Comparison of ENCODE assay signal across 8 mouse cellular contexts in the genomic region with DNA sequence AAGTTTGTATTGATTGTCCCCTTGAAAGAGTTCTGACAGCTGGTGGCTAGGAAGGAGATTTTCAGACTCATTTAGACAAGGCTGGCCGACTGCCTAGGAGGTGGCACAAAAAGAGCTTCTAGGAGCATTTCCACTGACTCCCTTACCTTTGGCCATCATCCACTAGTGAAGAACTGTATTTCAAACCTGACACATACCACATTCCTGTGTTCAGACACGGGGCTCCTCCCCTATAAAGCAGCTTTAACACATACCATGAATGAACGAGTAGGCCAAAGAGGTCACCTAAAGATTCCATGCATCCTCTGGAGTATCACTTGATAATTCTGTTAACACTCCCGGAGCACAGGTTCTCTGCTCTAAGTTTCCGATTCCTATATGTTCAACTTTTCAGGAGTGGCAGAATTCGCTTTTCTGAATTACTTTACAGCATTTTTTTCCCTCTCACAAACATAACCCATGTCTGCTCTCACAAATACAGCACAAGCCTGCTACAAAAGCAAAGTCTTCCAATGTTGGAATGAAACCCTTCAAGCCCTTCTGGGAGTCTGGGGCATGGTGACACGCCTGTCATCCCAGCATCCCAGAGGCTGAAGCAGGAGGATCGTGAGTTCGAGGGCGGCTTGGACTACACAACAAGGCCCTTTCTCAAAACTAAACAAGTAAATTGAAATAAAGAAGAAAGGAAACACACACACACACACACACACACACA. TPM values are rescaled to one million over a fixed set of nuclear protein-coding genes. Genes with fewer than 3 reads are reported as not detected.
DNase-seq lines count a peak whose midpoint lies in the region; ATAC-seq and TF ChIP-seq lines count a peak whose summit lies in the region.

No protein-coding gene starts in this region.

- peak overlapping the region; percentile 70 to 91 for H3K4me3 ChIP-seq in heart, embryonic 14.5 days (ENCODE audit: control insufficient read depth in 1 of 2, insufficient read depth in 1 of 2, low read depth in 1 of 2, low read length in 2 of 2)
- H3K4me3 ChIP-seq in MEL (ENCODE audit: control insufficient read depth in 1 of 2, insufficient read depth in 1 of 2, low read depth in 2 of 2, low read length in 2 of 2), result peak overlapping the region; percentile 73 to 93
- H3K4me3 ChIP-seq in cortical plate, adult 2 months (ENCODE audit: insufficient read depth, low read length), result peak overlapping the region; percentile 88
- peak overlapping the region; percentile 69 for H3K4me3 ChIP-seq in hindbrain, embryonic 12.5 days
- H3K4me3 ChIP-seq in liver, embryonic 15.5 days (replicated peaks), result peak overlapping the region; percentile 75
- H3K4me3 ChIP-seq in stomach, embryonic 16.5 days (replicated peaks; ENCODE audit: low read length), result peak overlapping the region; percentile 73

- TF ChIP-seq CTCF in MEL (IDR thresholded peaks at IDR 0.05 in 2 of 3, conservative IDR thresholded peaks at IDR 0.05 in 1 of 3; ENCODE audit: control insufficient read depth in 1 of 3, insufficient read depth in 1 of 3, low read depth in 2 of 3, low read length in 3 of 3, poor library complexity in 1 of 3, severe bottlenecking in 1 of 3), result no peak
- TF ChIP-seq CTCF in cortical plate, adult 2 months (IDR thresholded peaks at IDR 0.05; ENCODE audit: extremely low read depth, insufficient read depth, low read length), result no peak

- TF ChIP-seq RAD21 in MEL (IDR thresholded peaks at IDR 0.05; ENCODE audit: low read depth, low read length), result no peak

- TF ChIP-seq EP300 in MEL (IDR thresholded peaks at IDR 0.05; ENCODE audit: low read depth in 1 of 2, low read length in 2 of 2), result no peak

- H3K9ac ChIP-seq in heart, embryonic 14.5 days (ENCODE audit: low read length), result peak overlapping the region; percentile 83
- H3K9ac ChIP-seq in MEL (ENCODE audit: control insufficient read depth, low read depth, low read length, poor library complexity, severe bottlenecking), result peak overlapping the region; percentile 82
- peak overlapping the region; percentile 78 for H3K9ac ChIP-seq in hindbrain, embryonic 12.5 days
- H3K9ac ChIP-seq in liver, embryonic 15.5 days, result peak overlapping the region; percentile 61
- peak overlapping the region; percentile 72 for H3K9ac ChIP-seq in stomach, embryonic 16.5 days (ENCODE audit: low read length)

- H3K4me1 ChIP-seq in heart, embryonic 14.5 days (ENCODE audit: control insufficient read depth in 2 of 2, insufficient read depth in 2 of 2, low read length in 2 of 2), result peaks cover 0 to 6% of the 10 kb centered on the region in 2 experiments; a peak in 2 of 4 replicates
- peaks cover 0 to 2% of the 10 kb centered on the region in 2 experiments; a peak in 3 of 4 replicates for H3K4me1 ChIP-seq in MEL (ENCODE audit: control insufficient read depth in 1 of 2, insufficient read depth in 2 of 2, low read length in 2 of 2)
- H3K4me1 ChIP-seq in cortical plate, adult 2 months (ENCODE audit: control insufficient read depth, insufficient read depth, low read length), result no peaks in the 10 kb centered on the region; the same call in 1 of the 2 replicates
- peaks cover 8% of the 10 kb centered on the region for H3K4me1 ChIP-seq in hindbrain, embryonic 12.5 days
- H3K4me1 ChIP-seq in liver, embryonic 15.5 days (replicated peaks), result peaks cover 25% of the 10 kb centered on the region
- H3K4me1 ChIP-seq in stomach, embryonic 16.5 days (ENCODE audit: control insufficient read depth, insufficient read depth, low read length), result peaks cover 6% of the 10 kb centered on the region; the same call in 1 of the 2 replicates

- H3K36me3 ChIP-seq in heart, embryonic 14.5 days (ENCODE audit: control insufficient read depth, insufficient read depth, low read length), result peaks cover 16% of the 10 kb centered on the region
- H3K36me3 ChIP-seq in MEL (ENCODE audit: control insufficient read depth in 1 of 2, insufficient read depth in 2 of 2, low read length in 2 of 2), result peaks cover 1 to 22% of the 10 kb centered on the region in 2 experiments; a peak in 3 of 4 replicates
- H3K36me3 ChIP-seq in hindbrain, embryonic 12.5 days, result peaks cover 8% of the 10 kb centered on the region
- H3K36me3 ChIP-seq in liver, embryonic 15.5 days (replicated peaks), result peaks cover 9% of the 10 kb centered on the region; the same call in 1 of the 2 replicates
- H3K36me3 ChIP-seq in stomach, embryonic 16.5 days (ENCODE audit: control insufficient read depth, insufficient read depth, low read length), result no peaks in the 10 kb centered on the region

- H3K9me3 ChIP-seq in heart, embryonic 14.5 days (ENCODE audit: control insufficient read depth, low read length), result no peaks in the 10 kb centered on the region
- no peaks in the 10 kb centered on the region for H3K9me3 ChIP-seq in MEL (replicated peaks; ENCODE audit: insufficient read depth, low read length)
- H3K9me3 ChIP-seq in hindbrain, embryonic 12.5 days (replicated peaks), result no peaks in the 10 kb centered on the region
- no peaks in the 10 kb centered on the region for H3K9me3 ChIP-seq in liver, embryonic 15.5 days (replicated peaks)
- no peaks in the 10 kb centered on the region for H3K9me3 ChIP-seq in stomach, embryonic 16.5 days (replicated peaks; ENCODE audit: control insufficient read depth, low read length)

- TF ChIP-seq POLR2A in MEL (IDR thresholded peaks at IDR 0.05; ENCODE audit: control insufficient read depth in 1 of 2, insufficient read depth in 1 of 2, low read depth in 1 of 2, low read length in 2 of 2, poor library complexity in 1 of 2), result no peak
- no peak for TF ChIP-seq POLR2A in cortical plate, adult 2 months (IDR thresholded peaks at IDR 0.05; ENCODE audit: extremely low read depth, insufficient read depth, low read length)

- DNase-seq in heart, postnatal 36 days, result no peak
- peak; percentile 29 for DNase-seq in MEL (ENCODE audit: low read depth, low spot score)
- DNase-seq in natural killer cell, adult 2 months (ENCODE audit: low spot score in 2 of 2), result no peak

- intact Hi-C loops in heart, postnatal 36 days (cut with DNase I), result loop anchor here (2.0 kb wide), 2 partner anchors 90 to 128 kb away; no protein-coding TSS in a partner anchor

- peak overlapping the region; percentile 56 to 63; a peak in 3 of 4 replicates for H3K27ac ChIP-seq in heart, embryonic 14.5 days (replicated peaks in 1 of 2; ENCODE audit: control insufficient read depth in 1 of 2, insufficient read depth in 1 of 2, low read depth in 2 of 2, low read length in 2 of 2)
- H3K27ac ChIP-seq in MEL (ENCODE audit: control insufficient read depth, low read depth, low read length), result peak overlapping the region; percentile 36; the same call in 1 of the 2 replicates
- no peak overlapping the region for H3K27ac ChIP-seq in cortical plate, adult 2 months (ENCODE audit: insufficient read depth, low read length)
- H3K27ac ChIP-seq in hindbrain, embryonic 12.5 days, result no peak overlapping the region
- H3K27ac ChIP-seq in liver, embryonic 15.5 days (replicated peaks), result peak overlapping the region; percentile 65
- peak overlapping the region; percentile 62; the same call in 1 of the 2 replicates for H3K27ac ChIP-seq in stomach, embryonic 16.5 days (ENCODE audit: low read length)

- peaks cover 14% of the 10 kb centered on the region for H3K79me2 ChIP-seq in MEL (ENCODE audit: control insufficient read depth, insufficient read depth, low read length, poor library complexity)

- WGBS in heart, embryonic 14.5 days, result 15% methylated on average over 10 of the region's 10 CpGs
- 21% methylated on average over 10 of the region's 10 CpGs for WGBS in hindbrain, embryonic 12.5 days
- 19% methylated on average over 10 of the region's 10 CpGs for WGBS in liver, embryonic 15.5 days (ENCODE audit: insufficient replicate concordance)
- WGBS in stomach, embryonic 16.5 days, result 12% methylated on average over 10 of the region's 10 CpGs

- peak overlapping the region; percentile 77 for H3K4me2 ChIP-seq in heart, embryonic 14.5 days (ENCODE audit: low read length)
- H3K4me2 ChIP-seq in hindbrain, embryonic 12.5 days (replicated peaks), result peak overlapping the region; percentile 67
- peak overlapping the region; percentile 82 for H3K4me2 ChIP-seq in liver, embryonic 15.5 days
- peak overlapping the region; percentile 75 for H3K4me2 ChIP-seq in stomach, embryonic 16.5 days (ENCODE audit: low read depth, low read length)

- ATAC-seq in heart, embryonic 14.5 days (ENCODE audit: insufficient number of reproducible peaks, insufficient read depth, low FRiP score, low read depth), result no peak
- ATAC-seq in hindbrain, embryonic 12.5 days (ENCODE audit: low FRiP score), result peak; percentile 74
- peak; percentile 32 for ATAC-seq in liver, embryonic 15.5 days (ENCODE audit: insufficient read depth)
- ATAC-seq in stomach, embryonic 16.5 days (ENCODE audit: insufficient read depth, low FRiP score), result peak; percentile 33

- H3K27me3 ChIP-seq in heart, embryonic 14.5 days (ENCODE audit: control insufficient read depth, insufficient read depth, low read length), result no peaks in the 10 kb centered on the region
- H3K27me3 ChIP-seq in MEL (ENCODE audit: control insufficient read depth in 1 of 2, insufficient read depth in 2 of 2, low read length in 2 of 2), result no peaks in the 10 kb centered on the region
- H3K27me3 ChIP-seq in hindbrain, embryonic 12.5 days, result no peaks in the 10 kb centered on the region
- no peaks in the 10 kb centered on the region for H3K27me3 ChIP-seq in liver, embryonic 15.5 days
- H3K27me3 ChIP-seq in stomach, embryonic 16.5 days (ENCODE audit: control insufficient read depth, insufficient read depth, low read length), result no peaks in the 10 kb centered on the region

RNA-seq across cellular contexts. Expression of gene Magohb, which starts 0.6 kb away (rescaled TPM):
- 41.7 and 44.8 TPM in 2 replicates for polyA plus RNA-seq in heart, embryonic 14.5 days (2014; fragmentation: Nextera tagmentation; extraction: Ambion mirVana)
- total RNA-seq in heart, postnatal 36 days (2021), result 1 to 10 TPM; 6.4 to 7.1 TPM
- total RNA-seq in MEL (2012; rRNA removed), result 34.4 and 38.2 TPM in 2 replicates
- polyA plus RNA-seq in MEL (2012; ENCODE audit: insufficient read depth in 1 of 2, insufficient read length in 2 of 2, low read depth in 1 of 2, low replicate concordance in 2 of 2, missing spikeins in 1 of 2), result 10 to 100 TPM in 1 of 2 experiments, not detected in 1; 31.4 TPM
- polyA plus RNA-seq in cortical plate, adult 2 months (2012; rRNA removed), result 10.0 and 10.1 TPM in 2 replicates
- polyA plus RNA-seq in hindbrain, embryonic 12.5 days (2016; fragmentation: Nextera tagmentation; extraction: Ambion mirVana), result 49.0 and 57.2 TPM in 2 replicates
- 17.8 and 23.5 TPM in 2 replicates for polyA plus RNA-seq in liver, embryonic 15.5 days (2015; fragmentation: Nextera tagmentation; extraction: Ambion mirVana)
- polyA plus RNA-seq in stomach, embryonic 16.5 days (2015; fragmentation: Nextera tagmentation; extraction: Ambion mirVana), result 42.4 and 51.3 TPM in 2 replicates

RNA-seq across cellular contexts. Expression of gene Klra2, which starts 45.3 kb away (rescaled TPM):
- 0.18 TPM in 1 of 2 replicates, not detected in the other for polyA plus RNA-seq in heart, embryonic 14.5 days (2014; fragmentation: Nextera tagmentation; extraction: Ambion mirVana)
- under 1 TPM; 0.39 to 0.65 TPM for total RNA-seq in heart, postnatal 36 days (2021)
- not detected in 2 replicates for total RNA-seq in MEL (2012; rRNA removed)
- not detected for polyA plus RNA-seq in MEL (2012; ENCODE audit: insufficient read depth in 1 of 2, insufficient read length in 2 of 2, low read depth in 1 of 2, low replicate concordance in 2 of 2, missing spikeins in 1 of 2)
- 0.21 and 0.25 TPM in 2 replicates for polyA plus RNA-seq in cortical plate, adult 2 months (2012; rRNA removed)
- polyA plus RNA-seq in hindbrain, embryonic 12.5 days (2016; fragmentation: Nextera tagmentation; extraction: Ambion mirVana), result not detected in 2 replicates
- 0.86 and 0.93 TPM in 2 replicates for polyA plus RNA-seq in liver, embryonic 15.5 days (2015; fragmentation: Nextera tagmentation; extraction: Ambion mirVana)
- polyA plus RNA-seq in stomach, embryonic 16.5 days (2015; fragmentation: Nextera tagmentation; extraction: Ambion mirVana), result 1.1 and 1.8 TPM in 2 replicates

Comparison
In these comparisons a context has a peak if more than half of its experiments do, and no peak if none do; other contexts are left out.
1. H3K27ac ChIP-seq: peak in heart, embryonic 14.5 days (2 of 2), MEL (single experiment), liver, embryonic 15.5 days (single experiment) and stomach, embryonic 16.5 days (single experiment); none in cortical plate, adult 2 months (single experiment) and hindbrain, embryonic 12.5 days (single experiment).
2. Peak in every context shown above with its lines, with median percentiles within 50 percentile points of each other: H3K4me2 ChIP-seq, H3K4me3 ChIP-seq and H3K9ac ChIP-seq.